In genomic region chr2:169621201-169621710, GRCm38 (mm10) we compare ENCODE assay signal across 8 mouse cellular contexts. TPM values are rescaled to one million over a fixed set of nuclear protein-coding genes. Genes with fewer than 3 reads are reported as not detected.
DNase-seq lines count a peak whose midpoint lies in the region; ATAC-seq lines count a peak whose summit lies in the region.
"Had no signal": no experiment of that assay in that cellular context is flagged by ENCODE, and none has a peak within 500 bp of the region (broad histone marks: within the 10 kb centered on the region; RNA-seq: fewer than 3 reads in every experiment).

No protein-coding gene starts in this region.

- no peak overlapping the region for H3K4me3 ChIP-seq in liver, embryonic 12.5 days
- no peak overlapping the region for H3K4me3 ChIP-seq in embryonic facial prominence, embryonic 13.5 days
- H3K4me3 ChIP-seq in midbrain, embryonic 10.5 days, result no peak overlapping the region
- H3K4me3 ChIP-seq: liver, embryonic 15.5 days had no signal

- H3K27me3 ChIP-seq in liver, embryonic 12.5 days (replicated peaks), result no peaks in the 10 kb centered on the region
- H3K27me3 ChIP-seq in embryonic facial prominence, embryonic 13.5 days, result no peaks in the 10 kb centered on the region
- H3K27me3 ChIP-seq in midbrain, embryonic 10.5 days (ENCODE audit: low read depth, poor library complexity, severe bottlenecking), result no peaks in the 10 kb centered on the region; the same call in 1 of the 2 replicates
- H3K27me3 ChIP-seq: liver, embryonic 15.5 days had no signal

- no peak overlapping the region for H3K4me2 ChIP-seq in liver, embryonic 12.5 days
- peak overlapping the region; percentile 12 for H3K4me2 ChIP-seq in embryonic facial prominence, embryonic 13.5 days
- H3K4me2 ChIP-seq: liver, embryonic 15.5 days had no signal

- no peak for ATAC-seq in liver, embryonic 12.5 days
- ATAC-seq in embryonic facial prominence, embryonic 13.5 days (ENCODE audit: insufficient number of reproducible peaks, insufficient read depth, low FRiP score, low TSS enrichment, low read depth), result no peak

- H3K9ac ChIP-seq in liver, embryonic 12.5 days, result no peak overlapping the region
- no peak overlapping the region for H3K9ac ChIP-seq in embryonic facial prominence, embryonic 13.5 days
- H3K9ac ChIP-seq: liver, embryonic 15.5 days had no signal

- H3K9me3 ChIP-seq in liver, embryonic 12.5 days (replicated peaks), result no peaks in the 10 kb centered on the region
- no peaks in the 10 kb centered on the region for H3K9me3 ChIP-seq in embryonic facial prominence, embryonic 13.5 days
- H3K9me3 ChIP-seq in midbrain, embryonic 10.5 days (replicated peaks), result no peaks in the 10 kb centered on the region
- H3K9me3 ChIP-seq: liver, embryonic 15.5 days had no signal

- H3K4me1 ChIP-seq in liver, embryonic 12.5 days, result no peaks in the 10 kb centered on the region
- H3K4me1 ChIP-seq in embryonic facial prominence, embryonic 13.5 days, result peaks cover 7% of the 10 kb centered on the region; the same call in 1 of the 2 replicates
- H3K4me1 ChIP-seq in midbrain, embryonic 10.5 days, result peaks cover 11% of the 10 kb centered on the region
- H3K4me1 ChIP-seq: liver, embryonic 15.5 days had no signal

- peak; percentile 12 for DNase-seq in liver
- DNase-seq in kidney, adult 11 months, result peak; percentile 35
- peak; percentile 14 for DNase-seq in midbrain, embryonic 10.5 days (ENCODE audit: low spot score)
- no peak for DNase-seq in cerebellum, adult 11-12 months
- DNase-seq in thymus, adult 18-20 months, result no peak

- 37% methylated on average over 15 of the region's 15 CpGs for WGBS in liver, embryonic 12.5 days (ENCODE audit: insufficient replicate concordance)
- WGBS in embryonic facial prominence, embryonic 13.5 days, result 54% methylated on average over 15 of the region's 15 CpGs
- WGBS in midbrain, embryonic 10.5 days, result 70% methylated on average over 15 of the region's 15 CpGs

- no peaks in the 10 kb centered on the region for H3K36me3 ChIP-seq in liver, embryonic 12.5 days
- H3K36me3 ChIP-seq in embryonic facial prominence, embryonic 13.5 days, result no peaks in the 10 kb centered on the region
- H3K36me3 ChIP-seq in midbrain, embryonic 10.5 days, result no peaks in the 10 kb centered on the region
- H3K36me3 ChIP-seq: liver, embryonic 15.5 days had no signal

- no peak overlapping the region for H3K27ac ChIP-seq in liver, embryonic 12.5 days
- H3K27ac ChIP-seq in embryonic facial prominence, embryonic 13.5 days, result no peak overlapping the region
- H3K27ac ChIP-seq in midbrain, embryonic 10.5 days (replicated peaks), result 0 out of 2 replicates have a peak overlapping the region, but pooled peaks have one; percentile 1
- H3K27ac ChIP-seq: liver, embryonic 15.5 days had no signal

RNA-seq across cellular contexts. Expression of gene Tshz2, which starts 11.6 kb away (rescaled TPM):
- 2.9 and 3.5 TPM in 2 replicates for polyA plus RNA-seq in liver, embryonic 12.5 days (2016; fragmentation: Nextera tagmentation; extraction: Ambion mirVana)
- polyA plus RNA-seq in embryonic facial prominence, embryonic 13.5 days (2015; fragmentation: Nextera tagmentation; extraction: Ambion mirVana), result 10.2 and 12.3 TPM in 2 replicates
- polyA plus RNA-seq in midbrain, embryonic 10.5 days (2016; fragmentation: Nextera tagmentation; extraction: Ambion mirVana), result 1.2 and 1.7 TPM in 2 replicates

RNA-seq across cellular contexts. Expression of gene Gm11011, which starts 33.7 kb away (rescaled TPM):
- polyA plus RNA-seq in liver, embryonic 12.5 days (2016; fragmentation: Nextera tagmentation; extraction: Ambion mirVana), result not detected in 2 replicates
- not detected in 2 replicates for polyA plus RNA-seq in embryonic facial prominence, embryonic 13.5 days (2015; fragmentation: Nextera tagmentation; extraction: Ambion mirVana)
- not detected in 2 replicates for polyA plus RNA-seq in midbrain, embryonic 10.5 days (2016; fragmentation: Nextera tagmentation; extraction: Ambion mirVana)
- polyA plus RNA-seq: liver, embryonic 15.5 days had no signal

Comparison
In these comparisons a context has a peak if more than half of its experiments do, and no peak if none do; other contexts are left out.
1. DNase-seq: peak in liver (single experiment), kidney, adult 11 months (single experiment) and midbrain, embryonic 10.5 days (single experiment); none in cerebellum, adult 11-12 months (single experiment) and thymus, adult 18-20 months (0 of 2).